15 mouse cellular contexts compared by ENCODE assay signal in genomic region chr10:65216226-65216625, GRCm38 (mm10).
"Had no signal": no experiment of that assay in that cellular context is flagged by ENCODE, and none has a peak within 500 bp of the region (broad histone marks: within the 10 kb centered on the region; RNA-seq: fewer than 3 reads in every experiment).

No protein-coding gene starts in this region.

- H3K27ac ChIP-seq: neural tube, embryonic 15.5 days; stomach, embryonic 15.5 days; stomach, postnatal 0 days had no signal

- H3K9ac ChIP-seq: neural tube, embryonic 15.5 days; stomach, embryonic 15.5 days had no signal

- H3K4me2 ChIP-seq: neural tube, embryonic 15.5 days; stomach, embryonic 15.5 days had no signal

- DNase-seq: retina, postnatal 1 day; right cerebral cortex, adult 18-20 months; right cerebral cortex, postnatal 14 days; right cerebral cortex, postnatal 25 days; right cerebral cortex, postnatal 4 days; spleen, adult 18-20 months; thymus, adult 18-20 months; thymus, adult 2 months; thymus, postnatal 14 days; thymus, postnatal 25 days; thymus, postnatal 36 days; thymus, postnatal 4 days had no signal

- H3K4me1 ChIP-seq: neural tube, embryonic 15.5 days; stomach, embryonic 15.5 days had no signal

- H3K36me3 ChIP-seq: neural tube, embryonic 15.5 days; stomach, embryonic 15.5 days had no signal

- H3K9me3 ChIP-seq: neural tube, embryonic 15.5 days; stomach, embryonic 15.5 days had no signal

- H3K4me3 ChIP-seq: neural tube, embryonic 15.5 days; stomach, embryonic 15.5 days had no signal

- H3K27me3 ChIP-seq: neural tube, embryonic 15.5 days; stomach, embryonic 15.5 days had no signal
